Mouse (Mus musculus): ENCODE data around the gene Ccdc18. TPM values are rescaled to one million over a fixed set of nuclear protein-coding genes. Genes with fewer than 3 reads are reported as not detected.
"Not testable (repeated sequence)": the region's sequence is repeated elsewhere in the genome, so short reads cannot be mapped to it uniquely, and the experiment has no call there.

Gene Ccdc18
- polyA plus RNA-seq (2015; fragmentation: Nextera tagmentation; extraction: Ambion mirVana), result 5.4 and 8.3 TPM in 2 replicates

- peaks cover 6% of the 10 kb centered on the region for H3K36me3 ChIP-seq
- H3K27me3 ChIP-seq, result no peaks in the 10 kb centered on the region
- peak within 1 kb of the TSS; percentile 92 for H3K27ac ChIP-seq
- DNase-seq (peak; percentile 98), ATAC-seq (ENCODE audit: low read depth) (peak; percentile 99)
- H3K9ac ChIP-seq, result peak within 1 kb of the TSS; percentile 90
- WGBS (ENCODE audit: insufficient replicate concordance), result under 1% methylated on average over 65 of the region's 65 CpGs
- no peaks in the 10 kb centered on the region for H3K9me3 ChIP-seq (replicated peaks)
- peak within 1 kb of the TSS; percentile 92 for H3K4me3 ChIP-seq (replicated peaks)
- H3K4me1 ChIP-seq (replicated peaks), result peaks cover 24% of the 10 kb centered on the region
- H3K4me2 ChIP-seq, result peak within 1 kb of the TSS; percentile 97
These were observed at the start of gene Ccdc18, which contains the start of gene Tmed5 for GRCm38 (mm10) chr5:108132441-108133243. Ccdc18 (plus strand) TSS chr5:108132875. Tmed5 (minus strand) TSS chr5:108132620.

GRCm38 (mm10) chr5:108085440-108085839, 47.2 kb upstream of the Ccdc18 start:
- ATAC-seq (ENCODE audit: low read depth) (no peak), DNase-seq (no peak)
- Histone ChIP-seq H3K9ac (no peak overlapping the region), H3K27ac (no peak overlapping the region), H3K36me3 (peaks cover 61% of the 10 kb centered on the region), H3K27me3 (no peaks in the 10 kb centered on the region), H3K9me3 (replicated peaks) (no peaks in the 10 kb centered on the region), H3K4me3 (replicated peaks) (no peak overlapping the region), H3K4me2 (no peak overlapping the region), H3K4me1 (replicated peaks) (no peaks in the 10 kb centered on the region)
- 85% methylated on average over 2 of the region's 2 CpGs for WGBS (ENCODE audit: insufficient replicate concordance)

- not testable (repeated sequence) for H3K27ac ChIP-seq; H3K4me1 ChIP-seq (replicated peaks); H3K9ac ChIP-seq; DNase-seq; H3K27me3 ChIP-seq; H3K4me3 ChIP-seq (replicated peaks); H3K9me3 ChIP-seq (replicated peaks); ATAC-seq (ENCODE audit: low read depth); H3K4me2 ChIP-seq
- 88% methylated on average over 8 of the region's 8 CpGs for WGBS (ENCODE audit: insufficient replicate concordance)
- peaks cover 63% of the 10 kb centered on the region for H3K36me3 ChIP-seq
These were observed 39.9 kb upstream of the Ccdc18 start for GRCm38 (mm10) chr5:108092731-108093130.

- ATAC-seq (ENCODE audit: low read depth) (no peak), DNase-seq (no peak)
- Histone ChIP-seq H3K27ac (no peak overlapping the region), H3K4me3 (replicated peaks) (no peak overlapping the region), H3K27me3 (no peaks in the 10 kb centered on the region), H3K4me1 (replicated peaks) (no peaks in the 10 kb centered on the region), H3K9ac (no peak overlapping the region), H3K4me2 (no peak overlapping the region), H3K36me3 (peaks cover 52% of the 10 kb centered on the region), H3K9me3 (replicated peaks) (no peaks in the 10 kb centered on the region)
- WGBS (ENCODE audit: insufficient replicate concordance), result 80% methylated on average over 3 of the region's 3 CpGs
These were observed 35.0 kb upstream of the Ccdc18 start for GRCm38 (mm10) chr5:108097676-108098075.

- ATAC-seq (ENCODE audit: low read depth), result no peak
- H3K36me3 ChIP-seq, result peaks cover 52% of the 10 kb centered on the region
- no peak overlapping the region for H3K9ac ChIP-seq
- H3K4me3 ChIP-seq (replicated peaks), result no peak overlapping the region
- no peak overlapping the region for H3K27ac ChIP-seq
- H3K27me3 ChIP-seq, result no peaks in the 10 kb centered on the region
- H3K4me2 ChIP-seq, result no peak overlapping the region
- DNase-seq, result no peak
- no peaks in the 10 kb centered on the region for H3K4me1 ChIP-seq (replicated peaks)
- no peaks in the 10 kb centered on the region for H3K9me3 ChIP-seq (replicated peaks)
These were observed 32.5 kb upstream of the Ccdc18 start for GRCm38 (mm10) chr5:108100196-108100595.

- H3K4me1 ChIP-seq (replicated peaks), result no peaks in the 10 kb centered on the region
- ATAC-seq (ENCODE audit: low read depth), result no peak
- no peak for DNase-seq
- peaks cover 44% of the 10 kb centered on the region for H3K36me3 ChIP-seq
- 82% methylated on average over 5 of the region's 5 CpGs for WGBS (ENCODE audit: insufficient replicate concordance)
- no peak overlapping the region for H3K9ac ChIP-seq
- no peak overlapping the region for H3K4me3 ChIP-seq (replicated peaks)
- no peak overlapping the region for H3K4me2 ChIP-seq
- no peak overlapping the region for H3K27ac ChIP-seq
- no peaks in the 10 kb centered on the region for H3K27me3 ChIP-seq
- H3K9me3 ChIP-seq (replicated peaks), result no peaks in the 10 kb centered on the region
These were observed 28.4 kb upstream of the Ccdc18 start for GRCm38 (mm10) chr5:108104306-108104705.

- ATAC-seq (ENCODE audit: low read depth) (no peak), DNase-seq (no peak)
- peaks cover 25% of the 10 kb centered on the region for H3K36me3 ChIP-seq
- H3K4me2 ChIP-seq, result no peak overlapping the region
- no peak overlapping the region for H3K27ac ChIP-seq
- no peak overlapping the region for H3K4me3 ChIP-seq (replicated peaks)
- H3K4me1 ChIP-seq (replicated peaks), result no peaks in the 10 kb centered on the region
- no peak overlapping the region for H3K9ac ChIP-seq
- WGBS (ENCODE audit: insufficient replicate concordance), result 89% methylated on average over 7 of the region's 7 CpGs
- H3K9me3 ChIP-seq (replicated peaks), result no peaks in the 10 kb centered on the region
- no peaks in the 10 kb centered on the region for H3K27me3 ChIP-seq
These were observed 23.3 kb upstream of the Ccdc18 start for GRCm38 (mm10) chr5:108109346-108109745.

- Histone ChIP-seq H3K27me3 (no peaks in the 10 kb centered on the region), H3K4me1 (replicated peaks) (no peaks in the 10 kb centered on the region), H3K4me2 (no peak overlapping the region), H3K27ac (no peak overlapping the region), H3K36me3 (peaks cover 5% of the 10 kb centered on the region; the same call in 1 of the 2 replicates), H3K9me3 (replicated peaks) (no peaks in the 10 kb centered on the region), H3K4me3 (replicated peaks) (no peak overlapping the region), H3K9ac (no peak overlapping the region)
- ATAC-seq (ENCODE audit: low read depth) (no peak), DNase-seq (no peak)
- WGBS (ENCODE audit: insufficient replicate concordance), result 86% methylated on average over 4 of the region's 4 CpGs
These were observed 15.0 kb upstream of the Ccdc18 start for GRCm38 (mm10) chr5:108117693-108118092.

- H3K27me3 ChIP-seq, result no peaks in the 10 kb centered on the region
- H3K4me3 ChIP-seq (replicated peaks), result no peak overlapping the region
- H3K4me1 ChIP-seq (replicated peaks), result no peaks in the 10 kb centered on the region
- ATAC-seq (ENCODE audit: low read depth) (no peak), DNase-seq (no peak)
- H3K27ac ChIP-seq, result no peak overlapping the region
- H3K9me3 ChIP-seq (replicated peaks), result no peaks in the 10 kb centered on the region
- H3K36me3 ChIP-seq, result peaks cover 5% of the 10 kb centered on the region; the same call in 1 of the 2 replicates
- no peak overlapping the region for H3K9ac ChIP-seq
- H3K4me2 ChIP-seq, result no peak overlapping the region
- 75% methylated on average over 9 of the region's 9 CpGs for WGBS (ENCODE audit: insufficient replicate concordance)
These were observed 12.3 kb upstream of the Ccdc18 start for GRCm38 (mm10) chr5:108120221-108120900.

- Histone ChIP-seq H3K4me2 (peak overlapping the region; percentile 97), H3K9ac (peak overlapping the region; percentile 90), H3K36me3 (peaks cover 7% of the 10 kb centered on the region), H3K4me1 (replicated peaks) (peaks cover 24% of the 10 kb centered on the region), H3K27ac (peak overlapping the region; percentile 84), H3K27me3 (no peaks in the 10 kb centered on the region), H3K9me3 (replicated peaks) (no peaks in the 10 kb centered on the region), H3K4me3 (replicated peaks) (peak overlapping the region; percentile 92)
- DNase-seq (no peak), ATAC-seq (ENCODE audit: low read depth) (peak; percentile 49)
- WGBS (ENCODE audit: insufficient replicate concordance), result under 1% methylated on average over 32 of the region's 32 CpGs
These were observed 730 bp upstream of the Ccdc18 start for GRCm38 (mm10) chr5:108131849-108132440.

- WGBS (ENCODE audit: insufficient replicate concordance), result 77% methylated on average over 1 of the region's 1 CpGs
- no peaks in the 10 kb centered on the region for H3K27me3 ChIP-seq
- no peak for DNase-seq
These were observed 19.9 kb downstream of the Ccdc18 start for GRCm38 (mm10) chr5:108152592-108152991.

More at GRCm38 (mm10) chr5:108152592-108152991, 19.9 kb downstream of the Ccdc18 start:
- Histone ChIP-seq H3K4me1 (replicated peaks) (no peaks in the 10 kb centered on the region), H3K9me3 (replicated peaks) (no peaks in the 10 kb centered on the region), H3K4me2 (no peak overlapping the region), H3K9ac (no peak overlapping the region), H3K4me3 (replicated peaks) (no peak overlapping the region), H3K36me3 (no peaks in the 10 kb centered on the region), H3K27ac (no peak overlapping the region)
- ATAC-seq (ENCODE audit: low read depth), result no peak

Measured in liver, embryonic 13.5 days (tissue).